Mouse (Mus musculus): ENCODE results near the gene Socs5.

Gene Socs5

GRCm38 (mm10) chr17:87106691-87107523 lies 572 bp upstream of the Socs5 start:
- in situ Hi-C loops (cut with MboI; ENCODE audit: unreplicated experiment in 2 of 2), result loop anchor here in 1 of 2 experiments (5.0 kb wide), 1 partner anchor 140 kb away; no protein-coding TSS in a partner anchor

GRCm38 (mm10) chr17:87108507-87109292 lies 1.2 kb downstream of the Socs5 start:
- in situ Hi-C loops (cut with MboI; ENCODE audit: unreplicated experiment in 2 of 2), result loop anchor here in 1 of 2 experiments (5.0 kb wide), 1 partner anchor 139 kb away; no protein-coding TSS in a partner anchor

GRCm38 (mm10) chr17:87109504-87109903 lies 2.0 kb downstream of the Socs5 start:
- in situ Hi-C loops (cut with MboI; ENCODE audit: unreplicated experiment in 2 of 2), result loop anchor here in 1 of 2 experiments (5.0 kb wide), 1 partner anchor 138 kb away; no protein-coding TSS in a partner anchor

GRCm38 (mm10) chr17:87112852-87113592 lies 5.5 kb downstream of the Socs5 start:
- in situ Hi-C loops (cut with MboI; ENCODE audit: unreplicated experiment in 2 of 2), result loop anchor here in 1 of 2 experiments (10.0 kb wide), 1 partner anchor 148 kb away; the partner anchor contains the start of gene Rhoq

- in situ Hi-C loops (cut with MboI; ENCODE audit: unreplicated experiment in 2 of 2), result loop anchor here in 1 of 2 experiments (5.0 to 10.0 kb wide), 2 partner anchors 87 to 151 kb away; partner anchors contain the start of gene Rhoq
Measured at GRCm38 (mm10) chr17:87115615-87116014, 8.1 kb downstream of the Socs5 start.

GRCm38 (mm10) chr17:87118966-87119526 lies 11.6 kb downstream of the Socs5 start:
- in situ Hi-C loops (cut with MboI; ENCODE audit: unreplicated experiment in 2 of 2), result loop anchor here in 1 of 2 experiments (5.0 to 10.0 kb wide), 2 partner anchors 83 to 154 kb away; partner anchors contain the start of gene Rhoq

GRCm38 (mm10) chr17:87125344-87125743 lies 17.9 kb downstream of the Socs5 start:
- in situ Hi-C loops (cut with MboI; ENCODE audit: unreplicated experiment in 2 of 2), result no loop called here

GRCm38 (mm10) chr17:87132258-87132657 lies 24.8 kb downstream of the Socs5 start:
- in situ Hi-C loops (cut with MboI; ENCODE audit: unreplicated experiment in 2 of 2), result no loop called here

GRCm38 (mm10) chr17:87133823-87134222 lies 26.3 kb downstream of the Socs5 start:
- in situ Hi-C loops (cut with MboI; ENCODE audit: unreplicated experiment in 2 of 2), result no loop called here

GRCm38 (mm10) chr17:87134631-87135030 lies 27.2 kb downstream of the Socs5 start:
- in situ Hi-C loops (cut with MboI; ENCODE audit: unreplicated experiment in 2 of 2), result no loop called here

GRCm38 (mm10) chr17:87135741-87136140 lies 28.3 kb downstream of the Socs5 start:
- in situ Hi-C loops (cut with MboI; ENCODE audit: unreplicated experiment in 2 of 2), result no loop called here

- in situ Hi-C loops (cut with MboI; ENCODE audit: unreplicated experiment in 2 of 2), result no loop called here
Measured at GRCm38 (mm10) chr17:87141188-87141935, 33.9 kb downstream of the Socs5 start.

- in situ Hi-C loops (cut with MboI; ENCODE audit: unreplicated experiment in 2 of 2), result no loop called here
Measured at GRCm38 (mm10) chr17:87142271-87142670, 34.8 kb downstream of the Socs5 start.

GRCm38 (mm10) chr17:87143186-87143585 lies 35.7 kb downstream of the Socs5 start:
- in situ Hi-C loops (cut with MboI; ENCODE audit: unreplicated experiment in 2 of 2), result no loop called here

GRCm38 (mm10) chr17:87146415-87147021 lies 39.0 kb downstream of the Socs5 start:
- in situ Hi-C loops (cut with MboI; ENCODE audit: unreplicated experiment in 2 of 2), result no loop called here

GRCm38 (mm10) chr17:87149762-87150161 lies 42.3 kb downstream of the Socs5 start:
- in situ Hi-C loops (cut with MboI; ENCODE audit: unreplicated experiment in 2 of 2), result no loop called here

GRCm38 (mm10) chr17:87152984-87153383 lies 45.5 kb downstream of the Socs5 start:
- in situ Hi-C loops (cut with MboI; ENCODE audit: unreplicated experiment in 2 of 2), result no loop called here

GRCm38 (mm10) chr17:87155664-87156063 lies 48.2 kb downstream of the Socs5 start:
- in situ Hi-C loops (cut with MboI; ENCODE audit: unreplicated experiment in 2 of 2), result no loop called here

- in situ Hi-C loops (cut with MboI; ENCODE audit: unreplicated experiment in 2 of 2), result no loop called here
Measured at GRCm38 (mm10) chr17:87157739-87158138, 50.3 kb downstream of the Socs5 start.

All from v-Abl transformed pro-B cells (cell line).